Mouse (Mus musculus): ENCODE results near the gene Rps25. TPM values are rescaled to one million over a fixed set of nuclear protein-coding genes. Genes with fewer than 3 reads are reported as not detected.

The Rps25 gene
- polyA plus RNA-seq (2017; shearing (Covaris generic)), result 1,000 to 10,000 TPM; 1,382 to 2,409 TPM

DNA sequence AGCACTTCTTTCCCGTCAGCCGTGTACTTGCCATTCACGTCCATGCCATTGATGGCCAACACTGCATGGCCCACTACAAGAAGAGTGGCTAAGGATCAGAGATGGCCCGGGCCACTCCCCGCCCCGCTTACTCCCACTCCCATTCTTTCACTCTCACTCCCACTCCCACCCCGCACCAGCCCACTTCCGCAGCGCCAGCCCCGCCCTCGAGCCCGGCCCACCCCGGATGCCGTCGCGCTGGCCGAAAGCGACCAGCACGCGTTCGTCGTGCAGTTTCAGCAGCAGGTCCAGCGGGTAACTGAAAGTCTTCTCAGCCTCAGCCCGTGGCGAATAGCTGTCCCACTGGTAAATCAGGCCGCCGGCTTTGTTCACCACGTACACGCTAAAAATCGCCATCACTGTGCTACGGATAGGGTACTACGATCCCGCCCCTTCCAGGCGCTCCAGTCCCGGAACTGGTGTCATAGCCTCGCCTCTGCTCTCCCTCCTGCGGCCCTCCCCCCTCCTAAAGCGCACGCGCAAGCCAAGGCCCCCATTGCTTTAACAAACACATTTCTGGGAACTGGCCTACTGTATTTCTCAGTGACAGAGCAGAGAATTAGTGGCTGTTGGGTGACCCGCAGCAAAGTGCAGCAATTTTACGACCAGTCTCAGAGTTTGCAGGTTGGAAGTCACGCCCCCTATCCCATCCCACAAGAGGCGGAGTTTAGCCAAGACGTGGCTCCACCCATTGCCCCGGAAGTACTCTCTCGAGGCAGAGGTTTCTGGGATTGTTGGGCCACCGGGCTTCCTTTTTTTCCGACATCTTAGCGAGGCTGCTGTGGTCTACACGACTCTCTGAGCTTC, at the start of gene Rps25, which contains the start of gene Trappc4:
TSS of gene Rps25 (plus strand) at position 234 of the 846 bp plus-strand sequence.
TSS of gene Trappc4 (minus strand) at position 695 of the 846 bp plus-strand sequence.

GRCm38 (mm10) chr9:44361190-44361917, 45.6 kb upstream of the Rps25 start, which contains the start of gene Vps11:
TSS of gene Vps11 (minus strand) at chr9:44361670.

GRCm38 (mm10) chr9:44379054-44379834, 27.7 kb upstream of the Rps25 start, which contains the start of gene Hyou1:
TSS of gene Hyou1 (plus strand) at chr9:44379490.

DNA sequence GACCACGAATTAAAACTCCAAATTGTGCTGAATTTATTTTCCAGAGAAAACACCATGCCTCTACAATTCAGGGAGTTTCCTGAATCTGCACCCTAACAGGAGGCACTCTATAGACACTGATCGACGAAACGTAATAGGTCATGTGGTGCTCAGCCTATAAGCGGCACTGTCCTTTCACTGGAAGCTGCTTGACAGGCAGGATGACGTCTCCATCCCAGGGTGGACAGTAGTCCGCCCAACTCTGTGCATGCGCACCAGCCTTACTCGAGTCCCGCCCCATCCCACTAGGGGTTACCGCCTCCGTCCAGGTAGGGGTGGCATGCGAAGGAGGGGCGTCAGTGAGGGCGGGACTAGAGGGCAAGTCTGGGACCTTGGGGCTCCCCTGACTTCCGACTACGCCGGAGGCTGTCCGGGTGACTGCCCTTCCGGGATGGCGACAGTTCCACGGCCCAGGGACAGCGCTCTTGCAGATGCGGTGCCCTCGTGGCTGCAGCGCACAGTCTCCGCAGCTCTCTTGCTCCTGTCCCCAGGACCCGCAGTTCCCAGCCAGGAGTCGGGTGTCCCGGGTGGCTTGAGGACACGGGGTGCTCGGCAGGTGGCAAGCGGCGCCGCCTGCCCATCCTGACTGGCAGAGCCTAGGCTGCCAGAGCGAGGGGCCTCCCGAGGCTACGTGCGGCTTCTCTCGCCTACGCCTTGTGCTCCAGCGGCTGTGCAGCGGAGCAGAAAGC, 10.1 kb upstream of the Rps25 start, which contains the start of gene Slc37a4:
TSS of gene Slc37a4 (plus strand) at position 169 of the 728 bp plus-strand sequence.

GRCm38 (mm10) chr9:44418519-44419385, 11.8 kb downstream of the Rps25 start, which contains the start of gene Ccdc84:
TSS of gene Ccdc84 (minus strand) at chr9:44418569.

DNA sequence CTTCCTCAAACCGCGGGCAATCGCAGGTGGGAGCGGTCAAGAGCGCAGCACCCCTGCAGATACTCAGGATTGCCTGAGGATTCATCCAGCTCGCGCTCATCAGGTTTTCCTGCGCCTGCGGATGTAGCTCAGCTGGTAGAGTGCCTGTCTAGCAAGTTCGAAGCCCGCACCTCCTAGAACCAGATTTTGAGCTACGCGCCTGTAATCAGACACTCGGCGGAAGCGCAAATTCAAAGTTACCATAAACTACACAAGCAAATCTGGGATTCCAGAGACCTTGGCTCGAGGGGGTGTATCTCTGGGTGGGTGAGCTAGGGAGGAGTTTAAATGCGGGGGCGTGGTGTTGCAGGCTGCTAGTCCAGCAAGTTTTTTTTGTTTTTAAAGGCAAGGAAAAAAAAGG, 34.0 kb downstream of the Rps25 start, which contains the start of gene Foxr1:
TSS of gene Foxr1 (minus strand) at position 176 of the 400 bp plus-strand sequence.

DNA sequence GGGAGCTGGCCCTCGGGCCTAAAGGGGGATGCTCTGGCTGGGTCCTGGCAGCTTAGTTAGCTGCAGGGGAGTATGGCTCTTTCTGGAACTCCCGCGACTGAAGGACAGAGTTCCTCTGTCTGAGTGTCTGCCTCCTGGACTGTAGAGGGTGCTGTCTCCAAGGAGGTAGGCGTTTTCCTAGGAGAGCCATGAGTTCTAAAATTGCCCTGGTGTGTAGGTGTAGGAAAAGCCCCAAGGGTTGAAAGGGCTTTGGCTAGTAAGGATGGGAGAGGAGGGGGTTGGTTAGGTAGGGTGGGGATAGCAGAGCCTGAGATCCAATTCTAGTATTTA, 47.9 kb downstream of the Rps25 start, which contains the start of gene Upk2:
TSS of gene Upk2 (minus strand) at position 86 of the 330 bp plus-strand sequence.

Other genes starting within 250 kb of the Rps25 start
- gene Cbl, start 173.1 kb upstream of the Rps25 start, polyA plus RNA-seq (2017; shearing (Covaris generic)), result 10 to 100 TPM; 34.0 to 44.8 TPM
- not detected for gene Ccdc153, start 166.5 kb upstream of the Rps25 start, polyA plus RNA-seq (2017; shearing (Covaris generic))
- gene Pdzd3, start 155.7 kb upstream of the Rps25 start, polyA plus RNA-seq (2017; shearing (Covaris generic)), result under 1 TPM in 1 of 2 experiments, not detected in 1; 0.29 TPM
- gene Nlrx1, start 138.5 kb upstream of the Rps25 start, polyA plus RNA-seq (2017; shearing (Covaris generic)), result 10 to 100 TPM in 1 of 2 experiments, 1 to 10 TPM in 1; 4.7 to 19.8 TPM
- under 1 TPM; 0.23 to 0.47 TPM for gene Abcg4, start 118.5 kb upstream of the Rps25 start, polyA plus RNA-seq (2017; shearing (Covaris generic))
- gene Hinfp, start 101.5 kb upstream of the Rps25 start, polyA plus RNA-seq (2017; shearing (Covaris generic)), result 10 to 100 TPM; 19.1 to 24.3 TPM
- 10 to 100 TPM; 11.9 to 17.2 TPM for gene C2cd2l, start 86.9 kb upstream of the Rps25 start, polyA plus RNA-seq (2017; shearing (Covaris generic))
- gene Dpagt1, start 81.1 kb upstream of the Rps25 start, polyA plus RNA-seq (2017; shearing (Covaris generic)), result 10 to 100 TPM; 21.2 to 25.6 TPM
- gene H2afx, start 72.4 kb upstream of the Rps25 start, polyA plus RNA-seq (2017; shearing (Covaris generic)), result 10 to 100 TPM; 91.6 to 95.0 TPM
- 10 to 100 TPM; 49.9 to 72.7 TPM for gene Hmbs, start 62.9 kb upstream of the Rps25 start, polyA plus RNA-seq (2017; shearing (Covaris generic))
- 10 to 100 TPM; 42.5 to 45.4 TPM for gene Vps11, start 45.5 kb upstream of the Rps25 start, polyA plus RNA-seq (2017; shearing (Covaris generic))
- gene Hyou1, start 27.6 kb upstream of the Rps25 start, polyA plus RNA-seq (2017; shearing (Covaris generic)), result 10 to 100 TPM in 1 of 2 experiments, 1 to 10 TPM in 1; 8.6 to 14.9 TPM
- 10 to 100 TPM; 29.2 to 31.4 TPM for gene Slc37a4, start 10.3 kb upstream of the Rps25 start, polyA plus RNA-seq (2017; shearing (Covaris generic))
- gene Trappc4, start 461 bp downstream of the Rps25 start, polyA plus RNA-seq (2017; shearing (Covaris generic)), result 100 to 1,000 TPM; 118 to 138 TPM
- gene Ccdc84, start 11.4 kb downstream of the Rps25 start, polyA plus RNA-seq (2017; shearing (Covaris generic)), result 10 to 100 TPM; 53.3 to 67.6 TPM
- gene Foxr1, start 34.0 kb downstream of the Rps25 start, polyA plus RNA-seq (2017; shearing (Covaris generic)), result under 1 TPM; 0.19 to 0.75 TPM
- gene Upk2, start 47.8 kb downstream of the Rps25 start, polyA plus RNA-seq (2017; shearing (Covaris generic)), result not detected
- gene Bcl9l, start 75.7 kb downstream of the Rps25 start, polyA plus RNA-seq (2017; shearing (Covaris generic)), result 10 to 100 TPM; 14.8 to 24.6 TPM
- gene Cxcr5, start 154.7 kb downstream of the Rps25 start, polyA plus RNA-seq (2017; shearing (Covaris generic)), result 10 to 100 TPM; 18.4 to 24.1 TPM
- 10 to 100 TPM; 44.8 to 45.3 TPM for gene Ddx6, start 197.8 kb downstream of the Rps25 start, polyA plus RNA-seq (2017; shearing (Covaris generic))